15 mouse cellular contexts compared by ENCODE assay signal in the genomic region with DNA sequence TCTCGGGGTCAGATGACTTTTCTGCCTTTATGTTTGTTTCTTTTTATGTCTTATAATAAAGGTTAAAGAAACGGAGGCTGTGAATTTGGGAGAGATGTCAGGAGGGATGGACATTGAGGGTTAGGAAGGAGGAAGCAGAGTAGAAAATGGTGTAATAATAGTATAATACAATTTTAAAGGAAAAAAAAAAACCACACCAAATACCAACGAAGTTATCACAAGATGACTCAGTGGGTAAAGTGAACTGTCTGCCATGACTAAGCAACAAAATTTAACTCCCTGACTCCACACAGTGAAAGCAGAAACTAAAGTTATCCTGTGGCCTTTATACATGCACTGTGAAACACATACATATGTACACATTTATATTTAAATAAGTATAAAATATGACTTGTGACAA. TPM values are rescaled to one million over a fixed set of nuclear protein-coding genes. Genes with fewer than 3 reads are reported as not detected.
"Had no signal": no experiment of that assay in that cellular context is flagged by ENCODE, and none has a peak within 500 bp of the region (broad histone marks: within the 10 kb centered on the region; RNA-seq: fewer than 3 reads in every experiment).

No protein-coding gene starts in this region.

RNA-seq across cellular contexts. Expression of a gene that starts 14.0 kb away (rescaled TPM):
- total RNA-seq: megakaryocyte progenitor cell, adult 5-6 weeks; neutrophil, adult 5-6 weeks had no signal
- polyA plus RNA-seq: lung, embryonic 15.5 days; macrophage; midbrain, embryonic 12.5 days; midbrain, embryonic 14.5 days; midbrain, embryonic 16.5 days; neural tube, embryonic 12.5 days; neural tube, embryonic 14.5 days; spleen, adult 2 months; thymus, postnatal 0 days had no signal

RNA-seq across cellular contexts. Expression of a gene that starts 18.8 kb away (rescaled TPM):
- total RNA-seq: megakaryocyte progenitor cell, adult 5-6 weeks; neutrophil, adult 5-6 weeks had no signal
- polyA plus RNA-seq: liver, postnatal 0 days; lung, adult 2 months; lung, embryonic 15.5 days; macrophage; midbrain, embryonic 12.5 days; midbrain, embryonic 14.5 days; midbrain, embryonic 16.5 days; neural tube, embryonic 12.5 days; neural tube, embryonic 14.5 days; spleen, adult 2 months; thymus, postnatal 0 days had no signal

RNA-seq across cellular contexts. Expression of a gene that starts 40.5 kb away (rescaled TPM):
- total RNA-seq: megakaryocyte progenitor cell, adult 5-6 weeks; neutrophil, adult 5-6 weeks had no signal
- polyA plus RNA-seq: liver, postnatal 0 days; macrophage; midbrain, embryonic 12.5 days; midbrain, embryonic 14.5 days; midbrain, embryonic 16.5 days; neural tube, embryonic 12.5 days; neural tube, embryonic 14.5 days had no signal

RNA-seq across cellular contexts. Expression of a gene that starts 43.7 kb away (rescaled TPM):
- total RNA-seq: megakaryocyte progenitor cell, adult 5-6 weeks; neutrophil, adult 5-6 weeks had no signal
- polyA plus RNA-seq: liver, postnatal 0 days; lung, adult 2 months; lung, embryonic 15.5 days; lung, postnatal 0 days; macrophage; midbrain, embryonic 12.5 days; midbrain, embryonic 14.5 days; midbrain, embryonic 16.5 days; neural tube, embryonic 12.5 days; neural tube, embryonic 14.5 days; spleen, adult 2 months; stomach, embryonic 15.5 days; thymus, postnatal 0 days had no signal

RNA-seq across cellular contexts. Expression of a gene that starts 56.4 kb away (rescaled TPM):
- total RNA-seq: megakaryocyte progenitor cell, adult 5-6 weeks; neutrophil, adult 5-6 weeks had no signal
- polyA plus RNA-seq: liver, postnatal 0 days; lung, adult 2 months; lung, embryonic 15.5 days; lung, postnatal 0 days; macrophage; midbrain, embryonic 12.5 days; midbrain, embryonic 14.5 days; midbrain, embryonic 16.5 days; neural tube, embryonic 12.5 days; neural tube, embryonic 14.5 days; spleen, adult 2 months; stomach, embryonic 15.5 days had no signal
